Mouse (Mus musculus) heart, adult 11 months (tissue): ENCODE data around the gene Tfip11.

Source experiments
- DNase-seq: peaks from one replicate; pipeline ENCODE4 v3.0.0; 2022

Gene Tfip11

DNA sequence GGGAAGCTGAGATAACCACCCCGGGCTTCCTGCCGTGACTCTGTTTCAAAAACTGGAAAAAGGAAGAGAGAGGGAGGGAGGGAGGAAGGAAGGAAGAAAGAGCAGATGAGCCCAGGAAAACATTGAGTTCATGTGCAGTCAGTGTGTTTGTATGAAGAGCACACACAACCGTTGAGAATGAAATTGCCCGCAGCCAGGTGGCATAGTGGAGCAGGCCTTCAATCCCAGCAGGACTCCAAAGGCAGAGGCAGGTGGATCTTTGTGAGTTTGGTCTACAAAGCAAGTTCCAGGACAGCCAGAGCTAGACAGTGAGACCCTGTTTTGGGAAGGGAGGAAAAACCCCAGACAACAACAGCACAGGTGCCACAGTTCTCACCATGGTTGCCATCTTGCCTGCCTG, 41.2 kb downstream of the Tfip11 start:
- DNase-seq = no peak

DNA sequence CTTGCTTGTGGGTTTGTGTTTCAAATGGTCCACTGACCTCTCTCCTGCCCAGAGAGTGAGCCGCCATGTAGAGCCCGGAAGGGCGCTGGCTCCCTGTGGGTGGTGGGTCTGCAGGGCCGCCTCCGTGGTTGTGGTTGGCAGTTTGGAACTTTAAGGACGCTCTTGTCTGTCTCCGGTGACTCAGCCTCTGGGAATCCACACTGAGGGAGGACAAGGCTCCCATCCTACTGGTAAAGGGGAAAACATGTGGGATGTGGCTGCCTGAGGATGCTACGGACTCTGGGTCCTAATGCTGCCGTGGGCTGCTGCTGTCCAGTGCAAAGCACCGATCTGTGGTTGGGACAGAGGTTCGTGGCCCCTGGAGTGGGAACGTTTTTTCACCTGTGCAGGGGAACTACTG, 41.8 kb downstream of the Tfip11 start:
- DNase-seq = no peak

DNA sequence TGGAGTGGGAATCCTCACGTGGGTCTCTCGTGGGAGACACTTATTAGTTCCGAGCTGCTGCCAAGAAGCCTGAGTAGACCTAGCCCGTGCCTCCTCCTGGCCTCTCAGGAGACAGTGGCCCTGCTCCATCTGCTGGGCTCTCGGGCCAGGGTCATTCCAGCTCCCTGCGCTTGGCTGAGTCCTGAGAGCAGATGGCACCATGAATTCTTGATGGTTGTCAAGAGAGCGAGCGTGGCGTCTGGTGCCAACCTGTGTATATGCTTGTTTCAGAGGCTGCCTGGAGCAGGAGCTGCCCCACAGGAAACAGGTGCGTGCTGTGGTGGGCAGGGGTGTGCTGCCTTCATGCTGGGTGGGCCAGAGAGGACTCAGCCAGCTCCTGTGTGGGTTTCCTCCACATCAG, 42.5 kb downstream of the Tfip11 start:
- DNase-seq = no peak

DNA sequence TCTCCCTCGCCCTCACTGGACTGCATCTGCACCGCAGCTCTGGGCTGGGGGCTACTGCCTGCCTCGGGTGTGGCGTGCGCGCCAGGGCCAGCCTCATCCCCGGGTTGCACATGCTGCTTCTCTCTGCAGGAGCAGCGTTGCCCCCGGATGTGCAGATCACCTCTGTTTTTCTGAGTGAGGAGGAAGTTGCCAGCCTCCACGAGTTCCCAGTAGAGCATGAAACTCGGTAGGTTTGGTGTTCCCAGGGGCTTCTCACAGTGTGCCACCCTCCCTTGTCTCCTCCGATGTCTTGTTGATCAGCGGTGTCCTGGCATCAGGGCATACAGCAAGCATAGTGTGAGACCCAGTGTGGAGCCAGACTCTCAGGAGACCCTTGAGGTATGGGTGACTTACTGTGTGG, 43.2 kb downstream of the Tfip11 start:
- DNase-seq = no peak

- DNase-seq = no peak
Measured at GRCm38 (mm10) chr5:112370236-112370813, 44.2 kb downstream of the Tfip11 start.

GRCm38 (mm10) chr5:112371933-112372332, 45.8 kb downstream of the Tfip11 start:
- no peak for DNase-seq

DNA sequence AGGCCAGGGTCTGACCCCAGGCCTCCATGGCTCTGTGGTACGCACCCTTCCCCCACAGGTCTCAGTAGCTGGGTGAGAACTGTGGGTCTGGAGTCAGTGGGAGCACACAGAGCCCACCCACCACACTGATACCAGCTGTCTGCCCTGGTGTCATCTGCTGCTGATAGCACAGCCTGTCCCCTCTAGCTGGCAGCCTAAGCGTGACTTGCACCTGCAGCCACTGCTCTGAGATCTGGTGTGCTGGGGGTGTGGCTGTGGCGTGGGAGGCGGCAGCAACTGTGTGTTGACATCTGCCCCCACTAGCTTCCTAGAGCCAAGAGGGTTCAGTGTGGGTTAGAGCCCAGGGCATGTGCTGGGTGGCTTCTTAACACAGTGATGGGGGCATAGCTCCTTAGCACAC, 50.0 kb downstream of the Tfip11 start:
- no peak for DNase-seq

DNA sequence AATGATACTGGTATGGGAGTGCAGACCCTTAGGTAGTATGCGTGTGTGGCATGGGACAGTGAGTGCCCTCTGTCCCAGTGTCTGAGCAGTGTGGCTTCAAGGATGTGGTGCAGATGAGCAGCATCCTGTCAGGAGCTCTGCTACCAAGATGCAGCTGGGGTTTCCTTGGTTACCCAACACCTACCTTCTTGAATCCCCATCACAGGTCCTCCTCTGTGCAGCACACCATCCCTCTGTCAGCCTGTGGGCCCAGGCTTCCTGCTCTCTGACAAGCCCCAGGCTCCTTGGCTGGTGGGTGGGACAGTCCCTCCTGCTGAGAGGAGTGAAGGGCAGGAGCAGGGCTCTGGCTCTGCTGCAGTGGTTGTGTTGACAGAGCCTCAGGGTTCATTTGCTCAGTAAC, 51.2 kb downstream of the Tfip11 start:
- DNase-seq = no peak

DNA sequence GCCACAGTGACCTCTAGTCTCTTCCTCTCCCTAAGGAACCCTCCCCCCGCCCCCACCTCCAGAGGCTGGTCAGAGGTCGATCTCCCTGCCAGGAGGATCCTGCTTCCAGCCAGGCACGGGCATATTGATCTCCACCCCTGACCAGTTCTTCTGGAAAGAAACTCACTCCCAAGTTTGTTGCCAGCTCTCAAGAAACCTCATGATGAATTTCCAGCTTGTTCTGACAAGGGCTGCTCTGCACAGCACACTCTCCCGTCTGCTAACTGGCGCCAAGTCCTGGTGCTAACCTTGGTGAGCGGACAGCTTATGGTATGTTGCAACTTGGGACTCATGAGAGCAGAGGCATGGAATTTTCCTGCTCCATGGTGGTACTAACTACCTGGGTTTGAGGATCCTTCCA, 52.6 kb downstream of the Tfip11 start:
- no peak for DNase-seq

DNA sequence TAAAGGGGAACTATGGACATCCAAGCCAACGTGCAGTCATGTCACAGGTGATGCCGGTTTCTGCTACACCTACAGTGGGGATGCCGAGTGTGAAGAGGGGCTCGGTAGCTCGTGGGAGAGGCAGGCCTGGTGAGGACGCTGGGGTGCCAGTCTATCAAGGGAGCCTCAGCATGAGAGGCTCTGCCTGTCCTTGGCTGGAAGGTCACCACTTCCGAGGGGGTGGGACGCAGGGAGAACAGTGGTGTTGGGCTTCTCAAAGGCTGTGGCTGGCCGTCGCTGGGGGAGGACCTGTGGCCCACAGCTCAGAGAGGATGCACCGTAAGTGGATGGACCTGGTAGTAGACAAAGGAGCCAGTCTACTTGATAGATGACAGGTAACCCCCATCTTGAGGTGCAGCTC, 55.0 kb downstream of the Tfip11 start:
- DNase-seq = no peak

- no peak for DNase-seq
Measured at GRCm38 (mm10) chr5:112382042-112382441, 55.9 kb downstream of the Tfip11 start.

DNA sequence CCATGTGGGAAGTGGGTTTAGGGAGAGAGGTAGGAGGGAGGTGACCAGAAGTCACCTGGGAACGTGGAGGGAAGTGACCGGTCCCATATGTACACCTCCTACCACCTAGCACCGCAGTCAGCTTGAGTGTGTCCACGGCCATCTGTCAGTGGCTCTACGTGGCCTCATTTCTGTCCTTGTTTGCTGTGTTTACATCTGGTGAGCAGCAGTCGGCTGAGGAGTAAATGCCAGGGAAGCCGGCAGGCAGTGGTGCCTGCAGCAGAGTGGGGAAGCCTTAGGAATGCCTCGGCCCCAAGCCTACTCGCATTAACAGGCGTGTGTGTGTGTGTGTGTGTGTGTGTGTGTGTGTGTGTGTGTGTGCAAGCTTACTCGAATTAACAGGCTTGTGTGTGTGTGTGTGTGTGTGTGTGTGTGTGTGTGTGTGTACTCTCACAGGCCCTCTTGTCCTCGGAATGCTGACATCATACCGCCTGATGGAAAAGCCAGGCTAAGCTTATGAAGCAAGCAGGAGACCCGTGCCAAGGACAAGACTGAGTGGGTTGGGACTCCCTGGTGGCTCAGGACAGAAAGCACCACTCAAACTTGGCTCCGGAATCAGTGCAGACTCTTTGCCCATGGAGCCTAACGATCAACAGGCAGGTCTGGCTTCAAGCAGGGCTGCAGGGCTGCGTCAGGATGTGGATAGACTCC, 56.6 kb downstream of the Tfip11 start:
- peak; percentile 97 for DNase-seq

- DNase-seq = no peak
Measured at GRCm38 (mm10) chr5:112384805-112385472, 58.8 kb downstream of the Tfip11 start.

DNA sequence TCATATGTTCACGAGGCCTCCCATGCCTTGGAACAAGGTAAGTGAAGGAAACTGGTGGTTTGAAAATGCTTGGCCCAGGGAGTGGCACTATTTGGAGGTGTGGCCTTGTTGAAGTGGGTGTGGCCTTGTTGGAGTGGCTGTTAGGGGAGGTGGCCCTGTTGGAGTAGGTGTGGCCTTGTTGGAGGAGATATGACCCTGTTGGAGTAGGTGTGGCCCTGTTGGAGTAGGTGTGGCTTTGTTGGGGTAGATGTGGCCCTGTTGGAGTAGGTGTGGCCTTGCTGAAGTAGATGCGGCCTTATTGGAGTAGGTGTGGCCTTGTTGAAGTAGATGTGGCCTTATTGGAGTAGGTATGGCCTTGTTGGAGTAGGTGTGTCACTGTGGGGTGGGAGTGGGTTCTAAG, 59.8 kb downstream of the Tfip11 start:
- DNase-seq = no peak
